Mouse (Mus musculus) retina, adult 2 months (tissue): Measurements from ENCODE around the gene Ndufa4l2.

ENCODE experiments used
- DNase-seq: peaks from one replicate; pipeline ENCODE4 v3.0.0-alpha.2; 2012; ENCODE audit warnings: low read depth, low spot score

Gene Ndufa4l2

DNA sequence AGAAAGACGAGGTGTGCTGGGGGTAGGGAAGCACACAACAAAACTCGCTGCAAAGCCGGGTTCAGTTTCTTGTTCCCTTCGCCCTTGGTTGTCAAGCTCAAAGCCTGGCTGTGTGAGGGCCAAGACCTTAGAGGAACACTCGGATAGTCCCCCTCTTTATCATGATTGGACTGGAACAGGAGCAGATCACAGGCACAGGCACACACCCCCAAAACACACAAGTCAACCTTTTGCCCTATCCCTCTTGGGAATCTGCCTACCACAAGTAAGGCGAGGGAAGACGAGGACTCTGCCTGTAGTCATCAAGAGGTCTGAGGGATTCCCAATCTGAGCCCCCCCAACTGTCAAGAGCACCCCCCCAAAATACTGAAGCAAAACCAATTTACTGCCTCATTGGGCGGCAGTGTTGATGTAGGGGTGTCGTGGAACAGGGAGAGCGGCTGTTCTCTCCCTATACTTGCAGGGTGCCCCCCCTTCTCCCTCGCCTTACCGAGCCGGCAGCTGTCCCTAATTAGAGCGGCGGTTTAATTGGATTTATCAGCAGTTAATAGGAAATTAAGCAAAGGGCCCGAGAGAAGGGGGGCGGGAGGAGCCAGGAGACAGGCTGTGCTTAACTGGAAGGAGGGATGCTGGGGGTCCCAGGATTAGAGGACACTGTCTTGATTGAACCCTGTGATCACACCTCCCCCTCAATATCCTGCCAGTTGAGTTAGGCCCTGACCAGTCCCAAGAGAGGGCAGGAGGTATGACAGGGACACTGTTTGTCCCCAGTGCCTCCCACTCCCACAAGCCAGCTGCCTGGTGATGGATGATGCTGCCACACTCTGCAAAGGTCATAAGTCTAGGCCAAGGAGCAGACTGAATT, 4.7 kb upstream of the Ndufa4l2 start:
- no peak for DNase-seq

DNA sequence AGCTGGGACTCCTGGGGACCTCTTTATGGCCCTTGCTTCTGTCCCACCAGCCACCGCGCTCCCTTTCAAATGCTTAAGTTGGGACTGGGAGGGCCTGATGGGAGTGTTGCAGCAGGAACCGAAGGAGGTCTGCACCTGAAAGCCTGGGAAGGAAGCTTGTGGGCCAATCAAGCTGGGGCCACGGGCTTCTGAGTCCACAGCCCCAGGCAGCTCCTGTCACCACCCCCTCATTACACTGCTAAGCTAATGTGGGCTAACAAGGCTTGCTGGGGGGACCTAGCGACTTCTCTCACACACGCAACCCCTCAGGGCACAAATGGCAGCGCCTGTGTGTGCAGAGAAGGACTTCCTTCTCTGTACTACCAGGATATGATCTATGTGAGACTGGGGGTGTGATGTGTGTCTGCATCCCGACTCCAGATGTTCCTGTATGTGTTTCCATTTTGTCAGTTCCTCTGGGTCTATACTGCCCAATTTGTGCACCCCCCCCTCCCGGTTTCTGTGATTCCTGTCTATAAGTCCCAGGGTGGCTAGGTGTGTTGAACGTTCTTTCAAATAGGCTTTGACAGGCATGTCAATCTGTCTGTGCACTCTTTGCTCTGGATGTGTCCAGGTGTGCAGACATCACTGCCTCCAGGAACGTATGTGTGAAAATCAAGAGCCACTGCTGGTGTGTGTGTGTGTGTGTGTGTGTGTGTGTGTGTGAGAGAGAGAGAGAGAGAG, 3.7 kb upstream of the Ndufa4l2 start:
- no peak for DNase-seq

DNA sequence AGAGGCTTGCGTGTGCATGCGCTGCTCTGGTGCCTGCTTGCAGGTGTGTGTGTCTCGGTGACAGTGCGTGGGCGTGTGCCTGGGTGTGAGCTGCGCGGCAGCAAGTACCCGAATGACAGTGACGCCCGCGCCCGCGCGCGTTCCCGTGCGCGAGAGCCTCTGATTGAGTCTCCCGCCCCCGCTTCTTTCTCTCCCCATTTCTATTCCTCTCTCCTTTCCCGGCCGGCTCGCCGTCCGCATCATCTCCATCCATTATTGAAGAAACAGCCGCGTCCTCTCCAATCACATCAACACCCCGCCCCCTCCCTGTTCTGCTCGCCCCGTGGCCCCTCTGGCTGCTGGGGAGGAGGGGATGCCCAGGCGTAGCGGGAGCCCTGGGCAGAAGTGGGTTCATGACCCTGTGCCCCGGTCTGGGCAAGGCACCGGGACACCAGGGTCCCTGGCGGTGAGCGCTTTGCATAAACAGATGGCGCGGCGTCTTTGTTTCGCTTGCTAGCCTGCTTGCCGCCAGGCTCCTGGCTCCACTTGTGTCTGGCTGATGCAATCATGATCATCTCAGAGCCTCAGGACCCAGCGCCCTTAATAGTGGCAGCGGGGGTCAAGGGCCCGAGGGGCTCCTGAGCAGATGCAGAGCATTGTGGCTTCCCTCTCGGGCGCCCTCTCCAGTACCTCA, 3.0 kb upstream of the Ndufa4l2 start:
- no peak for DNase-seq

DNA sequence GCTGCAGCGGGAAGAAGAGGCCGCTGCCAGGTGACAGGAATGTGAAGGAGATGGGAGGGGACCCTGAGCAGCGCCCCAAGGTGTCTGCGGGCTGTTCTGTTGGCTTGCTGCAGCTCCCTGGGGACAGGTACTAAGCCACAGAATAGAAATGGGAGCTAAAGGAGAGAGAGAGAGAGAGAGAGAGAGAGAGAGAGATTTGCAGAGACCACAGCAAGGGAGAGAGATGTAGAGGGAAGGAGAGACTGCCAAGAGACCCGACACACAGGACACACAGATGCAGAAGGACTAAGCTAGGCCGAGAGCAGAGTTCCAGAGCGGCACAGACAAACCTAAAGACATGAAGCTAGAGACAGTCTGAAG, 2.5 kb upstream of the Ndufa4l2 start:
- no peak for DNase-seq

DNA sequence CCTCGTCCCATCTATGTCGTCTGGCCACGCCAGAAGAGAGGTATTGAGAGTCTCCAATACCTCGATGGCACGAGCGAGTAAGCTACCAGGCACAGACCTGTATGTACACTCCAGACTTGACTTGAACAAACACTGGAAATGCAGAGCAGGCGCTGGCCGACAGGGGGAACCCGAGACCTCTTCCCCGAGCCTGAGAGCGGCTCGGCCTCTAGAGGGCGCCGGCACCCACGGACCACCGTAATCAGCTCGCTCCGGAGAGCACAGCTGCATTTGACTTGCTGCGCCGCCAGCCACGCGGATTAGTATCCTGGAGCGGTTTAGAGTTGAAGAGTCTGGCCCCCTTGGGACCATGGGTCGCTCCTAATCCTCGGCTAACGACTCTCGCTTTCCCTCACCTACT, 2.0 kb upstream of the Ndufa4l2 start:
- peak; percentile 82 for DNase-seq

DNA sequence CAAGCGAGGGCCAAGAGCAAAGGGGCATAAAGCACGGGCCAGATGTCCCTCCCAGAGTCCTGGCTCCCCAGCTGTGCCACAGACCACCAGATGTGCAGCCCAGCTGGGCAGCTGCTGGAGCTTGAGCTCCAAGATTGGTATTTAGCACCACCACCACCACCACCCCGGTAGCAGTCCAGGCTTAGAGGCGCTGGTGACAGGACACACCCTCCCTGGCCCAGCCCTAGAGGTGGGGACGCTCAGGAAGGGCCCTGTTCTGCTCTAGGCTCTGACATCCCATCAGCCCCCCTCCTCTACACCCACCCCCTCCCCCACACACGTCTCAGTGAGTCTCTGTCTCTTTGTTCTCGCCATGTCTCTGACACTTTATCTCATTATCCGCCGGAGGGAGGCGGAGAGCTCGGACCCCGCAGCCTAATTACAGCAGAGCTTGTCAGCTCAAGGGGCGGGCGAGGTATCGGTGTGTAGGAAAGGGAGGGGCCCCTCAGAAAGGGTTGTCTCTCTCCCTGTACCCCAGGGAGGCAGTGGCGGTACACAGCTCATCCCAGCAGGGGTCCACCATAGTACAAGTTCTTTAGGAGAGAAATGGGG, 1.2 kb upstream of the Ndufa4l2 start:
- no peak for DNase-seq

DNA sequence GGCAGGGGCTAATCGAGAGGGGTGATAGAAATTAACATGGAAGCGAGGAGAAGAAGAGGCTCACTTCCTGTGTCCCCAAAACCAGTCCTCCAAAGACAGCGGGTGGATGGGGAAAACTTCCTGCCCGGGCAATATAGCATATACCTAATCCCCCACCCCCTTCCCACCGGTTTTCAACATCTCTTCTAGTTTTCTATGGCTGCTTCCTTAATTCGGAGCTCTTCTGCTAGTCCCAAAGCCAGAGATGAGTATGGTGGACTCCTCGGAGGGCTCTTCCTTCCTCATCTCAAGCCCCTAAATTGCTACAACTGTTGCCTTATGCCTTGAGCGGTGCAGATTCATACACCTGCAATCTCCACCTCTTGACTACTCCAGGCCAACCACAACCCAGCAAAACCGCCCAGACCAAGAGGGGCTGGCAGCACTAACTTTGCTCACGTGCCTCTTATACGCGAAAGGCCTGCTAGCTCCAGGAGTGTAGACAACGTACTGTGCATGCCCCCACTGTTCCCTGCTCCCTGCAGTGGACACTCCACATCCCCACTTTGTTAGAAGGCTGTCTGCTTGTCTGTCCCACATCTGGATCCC, 562 bp upstream of the Ndufa4l2 start:
- DNase-seq: no peak

DNA sequence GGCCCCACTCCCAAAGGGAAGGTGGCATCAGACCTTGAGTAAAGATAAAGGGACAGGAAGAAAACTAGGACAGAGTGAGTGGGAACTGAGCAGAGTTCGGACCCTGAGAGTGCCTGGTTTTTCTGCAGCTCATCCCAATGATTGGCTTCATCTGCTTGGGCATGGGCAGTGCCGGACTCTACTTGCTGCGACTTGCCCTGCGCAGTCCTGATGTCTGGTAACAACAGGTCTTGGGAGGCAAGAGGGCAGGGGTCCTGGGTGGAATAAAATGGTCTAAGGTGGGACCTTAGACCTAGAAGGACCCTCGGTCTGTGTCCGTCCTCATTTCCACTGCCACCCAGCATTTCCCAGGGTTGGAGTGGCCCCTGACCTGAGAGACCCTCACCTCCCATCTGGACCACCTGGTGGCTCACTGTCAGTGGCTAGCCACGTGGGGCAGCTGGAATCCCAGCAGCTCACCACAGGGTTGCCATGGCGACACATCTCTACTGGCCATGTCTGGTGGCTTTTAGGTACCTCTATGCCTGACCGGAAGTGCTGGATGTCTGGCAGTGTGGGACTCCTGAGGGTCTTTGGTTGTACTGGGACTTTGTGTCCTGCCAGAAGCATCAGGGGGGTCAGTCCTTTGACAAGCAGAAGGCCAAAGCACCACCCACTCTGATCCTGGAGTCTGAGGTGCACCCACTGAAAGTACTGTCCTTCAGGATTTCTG, 660 bp downstream of the Ndufa4l2 start:
- no peak for DNase-seq

DNA sequence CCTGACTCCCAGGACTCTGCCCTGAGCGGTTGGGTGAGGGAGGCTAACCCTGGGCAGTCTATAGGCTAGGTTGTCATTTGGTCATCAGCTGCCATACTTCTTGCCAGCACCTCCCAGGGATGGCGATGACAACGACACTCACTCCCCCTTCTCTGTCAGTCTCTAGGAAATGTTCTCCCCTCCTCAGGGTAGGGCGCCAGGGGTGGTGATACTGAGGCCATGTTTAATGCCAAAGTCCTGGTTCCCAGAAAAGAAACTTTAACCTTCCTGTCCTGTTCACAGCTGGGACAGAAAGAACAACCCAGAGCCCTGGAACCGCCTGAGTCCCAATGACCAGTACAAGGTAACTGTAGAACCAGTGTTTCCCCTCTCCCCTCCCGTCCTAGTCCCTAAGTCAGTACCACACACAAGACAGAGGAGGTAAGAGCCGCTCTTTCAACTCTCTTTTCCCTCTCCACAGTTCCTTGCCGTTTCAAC, 1.3 kb downstream of the Ndufa4l2 start:
- DNase-seq: no peak

DNA sequence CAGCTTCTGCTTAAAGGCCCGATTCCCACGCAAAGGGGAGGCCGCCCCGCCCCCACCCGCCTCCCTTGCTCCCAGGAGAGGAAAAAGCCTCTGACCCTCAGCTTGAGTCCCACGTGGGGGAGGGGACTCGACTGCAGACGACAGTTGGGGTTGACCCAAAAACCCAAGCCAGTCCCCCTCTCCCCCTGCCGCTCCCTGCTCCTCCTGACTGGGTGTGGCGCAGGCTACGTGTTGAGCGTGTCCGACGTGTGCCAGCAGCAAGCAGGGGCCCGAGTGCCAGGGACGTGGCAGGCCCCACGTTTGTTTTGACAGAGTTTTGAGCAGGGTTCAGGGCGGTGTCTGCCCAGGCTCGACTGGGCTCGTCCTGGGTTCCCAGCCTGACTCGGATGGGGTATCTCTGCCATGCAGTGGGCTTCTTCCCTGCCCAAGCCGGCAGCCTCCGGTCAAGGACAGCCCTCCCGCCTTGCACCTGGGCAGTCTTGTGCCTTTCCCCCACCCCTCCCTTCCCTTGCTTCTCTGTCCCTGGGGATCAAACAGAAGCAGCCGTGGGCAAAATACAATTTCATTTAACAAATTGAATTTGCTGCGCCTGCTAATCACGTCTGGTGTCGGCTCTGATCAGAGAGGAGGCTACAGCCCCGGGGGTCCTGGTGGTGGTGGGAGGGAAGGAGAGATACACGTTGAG, 2.0 kb downstream of the Ndufa4l2 start:
- DNase-seq: no peak

DNA sequence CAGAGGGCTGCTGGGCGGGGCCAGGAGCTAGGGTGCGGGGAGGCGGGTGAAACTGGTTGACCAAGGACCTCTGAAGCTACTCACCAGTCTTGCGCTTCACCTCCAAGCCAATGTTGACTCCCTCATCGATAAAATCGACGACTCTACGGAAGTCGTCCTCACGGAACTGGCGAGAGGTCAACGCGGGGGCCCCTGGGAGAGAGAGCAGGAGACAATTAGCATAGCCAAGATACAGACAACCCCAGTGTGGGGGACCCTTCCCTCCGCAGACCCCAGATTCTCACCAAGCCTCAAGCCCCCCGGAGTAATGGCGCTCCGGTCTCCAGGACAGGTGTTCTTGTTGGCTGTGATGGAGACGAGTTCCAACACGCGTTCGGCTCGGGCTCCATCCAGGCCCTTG, 3.2 kb downstream of the Ndufa4l2 start:
- no peak for DNase-seq

DNA sequence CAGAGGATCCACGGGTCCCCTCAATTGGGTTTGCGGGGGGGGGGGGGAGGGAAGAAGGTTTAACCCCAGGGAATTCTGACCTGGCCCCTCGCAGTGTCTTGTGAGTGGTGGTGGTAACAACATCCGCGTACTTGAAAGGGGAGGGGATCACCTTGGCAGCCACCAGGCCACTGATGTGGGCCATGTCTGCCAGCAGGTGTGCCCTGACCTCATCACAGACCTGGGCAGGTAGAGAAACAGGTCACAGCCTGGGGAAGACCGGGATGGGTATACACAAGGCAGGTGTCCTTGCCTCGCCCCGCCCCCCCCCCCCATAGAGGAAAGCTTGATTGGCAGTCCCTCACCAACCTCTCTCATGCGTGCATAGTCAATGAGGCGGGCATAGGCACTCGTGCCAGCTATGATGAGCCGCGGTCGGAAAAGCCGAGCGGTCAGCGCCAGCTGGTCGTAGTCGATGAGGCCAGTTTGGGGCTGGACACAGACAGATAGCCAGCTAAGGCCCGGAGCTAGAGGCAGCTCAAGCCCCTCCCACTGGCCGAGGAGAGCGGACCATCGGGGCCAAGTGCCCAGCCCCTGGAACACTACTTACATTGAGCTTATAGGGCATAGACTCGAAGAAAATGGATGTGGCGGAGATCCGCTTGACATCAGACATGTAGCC, 4.4 kb downstream of the Ndufa4l2 start:
- no peak for DNase-seq

DNA sequence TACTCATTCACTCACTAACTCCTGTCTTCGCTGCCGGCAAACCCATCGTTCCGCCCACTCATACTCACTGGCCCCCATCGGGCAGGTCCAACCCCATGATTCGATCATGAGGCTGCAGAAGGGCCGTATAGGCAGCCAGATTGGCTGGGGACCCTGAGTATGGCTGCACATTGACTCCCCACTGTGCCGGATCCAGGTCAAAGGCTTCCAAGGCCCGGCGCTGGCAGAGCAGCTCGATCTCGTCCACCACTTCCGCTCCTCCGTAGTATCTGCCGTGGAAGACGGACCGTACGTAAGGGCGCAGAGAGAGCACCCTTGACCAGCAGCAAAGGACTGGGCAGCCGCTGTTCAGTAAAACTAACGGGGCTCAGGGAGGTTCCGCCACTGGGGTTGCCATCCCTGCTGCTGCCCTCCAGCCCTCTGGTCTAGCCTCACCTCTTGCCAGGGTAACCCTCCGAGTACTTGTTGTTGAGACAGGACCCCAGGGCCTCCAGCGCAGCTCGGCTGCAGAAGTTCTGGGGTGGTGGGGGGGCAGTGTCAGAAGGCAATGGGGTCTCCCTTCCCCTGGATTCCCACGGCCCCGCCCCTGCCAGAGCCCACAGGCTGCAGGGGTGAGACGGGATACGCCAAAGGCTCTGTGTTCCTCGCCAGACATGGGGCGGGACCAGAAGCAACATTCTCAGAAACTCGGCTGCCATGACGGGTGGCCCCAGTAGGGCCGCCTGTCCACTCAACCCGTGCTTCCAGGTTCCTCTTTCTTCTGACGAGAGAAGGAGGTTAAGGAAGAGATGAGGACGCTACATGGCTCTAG, 5.3 kb downstream of the Ndufa4l2 start:
- no peak for DNase-seq

DNA sequence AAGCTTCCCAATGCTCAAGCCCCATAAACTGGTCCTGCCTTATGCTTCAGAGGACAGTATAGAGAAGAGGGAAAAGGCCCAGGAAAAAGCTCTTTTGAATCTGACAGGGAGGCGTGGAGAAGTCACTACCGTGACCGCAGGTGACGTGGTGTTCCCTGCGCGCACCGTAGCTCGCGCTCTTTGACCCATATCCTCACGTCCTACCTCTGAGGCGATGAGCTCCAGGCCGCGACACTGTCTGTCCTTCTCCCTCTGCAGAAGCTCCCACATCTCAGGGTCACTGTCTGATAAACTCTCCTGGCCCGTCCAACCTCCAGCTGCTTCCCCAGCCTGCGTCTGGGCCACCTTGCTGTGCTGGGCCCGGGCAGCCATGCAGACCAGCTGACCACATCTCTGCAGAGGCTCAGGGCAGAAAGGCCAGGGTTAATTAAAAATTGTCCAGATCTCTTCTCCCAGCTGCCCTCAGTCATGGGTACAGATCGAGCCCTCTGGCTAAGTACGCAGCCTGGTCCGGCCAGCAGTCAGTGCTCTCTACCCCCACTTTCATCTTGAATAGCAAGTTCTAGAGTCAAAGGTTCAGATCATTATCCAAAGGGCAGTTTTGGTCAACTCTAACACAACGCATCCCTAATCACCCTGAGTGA, 6.1 kb downstream of the Ndufa4l2 start:
- DNase-seq: no peak

DNA sequence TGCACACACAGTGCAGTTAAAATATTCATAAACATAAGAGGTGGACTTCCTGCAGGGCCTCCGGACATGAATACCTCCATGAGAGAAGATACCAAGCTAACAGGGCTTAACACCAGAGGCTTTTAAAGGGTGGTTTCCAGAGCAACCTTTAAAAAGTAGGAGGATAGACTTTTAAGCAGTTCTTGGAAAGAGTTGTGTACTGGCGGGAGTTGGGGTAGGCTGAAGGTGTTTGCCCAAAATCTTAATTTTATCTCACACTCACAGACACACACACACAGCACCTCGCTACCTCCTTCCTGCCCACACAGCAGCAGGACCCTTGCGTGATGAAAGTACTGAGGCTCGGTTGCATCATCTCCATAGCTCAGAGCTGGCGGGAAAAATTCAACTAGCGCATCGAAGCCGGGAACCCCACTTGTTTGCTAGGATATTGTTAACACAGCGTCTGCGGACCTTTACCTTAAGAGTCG, 6.9 kb downstream of the Ndufa4l2 start:
- DNase-seq: no peak

DNA sequence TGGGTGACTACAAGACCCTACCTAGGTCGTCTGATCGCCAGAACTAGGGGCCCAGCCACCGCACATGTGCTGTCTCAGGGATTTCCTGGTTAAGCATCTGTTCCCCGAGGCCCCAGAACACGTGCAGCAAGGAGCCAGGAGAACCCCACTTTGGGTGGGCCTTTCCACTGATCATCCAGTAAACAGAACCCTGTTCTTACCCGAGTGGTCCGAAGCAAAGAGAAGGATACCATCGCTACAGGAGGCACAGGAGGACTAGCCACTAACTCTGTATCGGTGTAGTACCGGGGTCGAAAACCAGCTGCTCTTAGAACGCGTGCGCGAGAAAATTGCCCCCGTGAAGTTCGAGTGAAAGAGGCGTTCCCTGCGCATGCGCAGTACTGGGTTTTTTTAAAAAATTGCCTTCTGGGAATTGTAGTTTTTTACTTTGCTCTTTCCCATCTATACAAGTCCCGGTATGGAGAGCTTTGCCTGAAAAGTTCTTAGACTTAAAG, 7.4 kb downstream of the Ndufa4l2 start, which contains the start of gene Shmt2:
Gene Shmt2 (minus strand): TSS at position 357 of the 494 bp plus-strand sequence.
- peak; percentile 84 for DNase-seq

DNA sequence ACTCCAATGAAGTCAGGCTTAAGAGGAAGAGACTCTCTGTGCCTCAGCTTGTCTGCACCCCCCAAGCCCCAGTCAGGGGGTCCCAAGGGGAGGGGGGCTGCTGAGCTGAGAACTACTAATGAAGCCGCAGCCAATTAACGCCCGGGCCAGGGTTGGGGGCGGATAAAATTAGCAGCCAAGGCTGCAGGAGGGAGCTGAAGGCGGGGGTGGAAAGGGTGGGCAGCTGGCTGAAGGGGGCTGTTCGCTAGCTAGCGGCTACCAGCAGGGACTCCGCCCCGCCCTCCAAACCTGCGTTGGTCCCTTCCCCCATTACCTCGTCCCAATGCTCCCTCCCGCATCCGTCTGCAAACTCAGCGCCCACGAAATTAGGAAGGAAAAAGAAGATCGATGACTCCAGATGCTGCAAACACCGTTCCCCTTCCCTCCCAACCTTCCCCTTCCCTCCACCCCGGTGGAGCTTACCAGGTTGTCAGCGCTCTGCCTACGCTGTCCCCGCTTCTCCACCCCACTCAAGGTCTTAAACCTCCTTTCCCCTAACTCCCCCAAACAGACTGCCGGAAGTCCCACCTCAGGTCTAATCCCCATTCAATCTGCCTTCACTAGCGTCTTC, 10.0 kb downstream of the Ndufa4l2 start:
- no peak for DNase-seq

DNA sequence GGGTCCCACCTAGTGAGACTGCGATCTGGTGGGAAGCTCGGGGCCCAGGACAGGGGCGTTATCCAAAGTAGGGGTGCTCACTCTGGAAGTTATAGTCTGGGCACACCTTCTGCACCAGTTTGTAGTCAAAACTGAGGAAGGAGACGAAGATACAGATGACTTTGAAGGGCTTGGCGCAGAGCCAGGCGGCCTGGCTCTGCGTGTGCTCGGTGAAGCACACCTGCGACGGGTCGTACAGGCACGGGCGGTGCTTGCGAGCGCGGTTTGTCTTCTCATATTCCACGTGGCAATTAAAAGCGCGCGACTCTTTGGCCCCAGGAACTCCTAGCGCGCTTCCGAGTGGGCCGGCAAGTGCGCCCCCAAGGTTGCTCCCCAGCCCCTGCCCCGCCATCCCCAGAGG, 11.3 kb downstream of the Ndufa4l2 start:
- no peak for DNase-seq
